ENCODE assay signal across 8 mouse cellular contexts in genomic region chr9:53383951-53384866, GRCm38 (mm10). TPM values are rescaled to one million over a fixed set of nuclear protein-coding genes. Genes with fewer than 3 reads are reported as not detected.
DNase-seq lines count a peak whose midpoint lies in the region; ATAC-seq and TF ChIP-seq lines count a peak whose summit lies in the region.

Gene Kdelc2, plus strand, starts transcription at chr9:53384025.

- no peaks in the 10 kb centered on the region for H3K9me3 ChIP-seq in hindbrain, embryonic 16.5 days (ENCODE audit: control insufficient read depth, low read length)

- peak; percentile 97 for ATAC-seq in hindbrain, embryonic 16.5 days

- no peaks in the 10 kb centered on the region for H3K36me3 ChIP-seq in hindbrain, embryonic 16.5 days (ENCODE audit: control insufficient read depth, insufficient read depth, low read length)

- DNase-seq in ZHBTc4 (ENCODE audit: low read depth, low spot score) = peak; percentile 95
- peak; percentile 53 to 58 for DNase-seq in cerebellum, postnatal 36 days
- peak; percentile 80 for DNase-seq in gastrocnemius, adult 2 months
- peak; percentile 64 to 80 for DNase-seq in left cerebral cortex, adult 18-20 months (ENCODE audit: low spot score in 2 of 2)
- peak; percentile 85 to 92 for DNase-seq in lung, postnatal 4 days
- DNase-seq in retina, postnatal 1 day = peak; percentile 92
- peak; percentile 91 for DNase-seq in yolk sac, embryonic 10.5 days (ENCODE audit: low spot score)

- peak within 1 kb of the TSS; percentile 98 for H3K4me2 ChIP-seq in hindbrain, embryonic 16.5 days (ENCODE audit: low read length)

- peak; percentile 22; the same call in 1 of the 2 replicates for TF ChIP-seq CTCF in gastrocnemius, adult 2 months (IDR thresholded peaks at IDR 0.05)

- no peaks in the 10 kb centered on the region for H3K27me3 ChIP-seq in hindbrain, embryonic 16.5 days (replicated peaks; ENCODE audit: control insufficient read depth, insufficient read depth, low read length)

- H3K4me1 ChIP-seq in hindbrain, embryonic 16.5 days (ENCODE audit: control insufficient read depth, insufficient read depth, low read depth, low read length) = peaks cover 5% of the 10 kb centered on the region

- intact Hi-C loops in gastrocnemius, adult 2 months (cut with DNase I) = no loop called here

- peak within 1 kb of the TSS; percentile 89 for H3K9ac ChIP-seq in hindbrain, embryonic 16.5 days (ENCODE audit: low read depth, low read length)

- under 1% methylated on average over 59 of the region's 75 CpGs for WGBS in hindbrain, embryonic 16.5 days

- H3K4me3 ChIP-seq in gastrocnemius, adult 2 months = peak within 1 kb of the TSS; percentile 96
- peak within 1 kb of the TSS; percentile 84 for H3K4me3 ChIP-seq in hindbrain, embryonic 16.5 days (ENCODE audit: low read length)

- H3K27ac ChIP-seq in gastrocnemius, adult 2 months = peak within 1 kb of the TSS; percentile 91
- peak within 1 kb of the TSS; percentile 92 for H3K27ac ChIP-seq in hindbrain, embryonic 16.5 days (ENCODE audit: low read depth, low read length)

RNA-seq across cellular contexts. Expression of gene Kdelc2, which starts in this region (rescaled TPM):
- total RNA-seq in gastrocnemius, adult 2 months (2021) = 1 to 10 TPM; 4.2 to 5.4 TPM
- polyA plus RNA-seq in hindbrain, embryonic 16.5 days (2015; fragmentation: Nextera tagmentation; extraction: Ambion mirVana) = 7.2 and 8.7 TPM in 2 replicates
- 1 to 10 TPM; 6.0 to 6.9 TPM for total RNA-seq in left cerebral cortex, adult 18-20 months (2021)

Comparison
In these comparisons a context has a peak if more than half of its experiments do, and no peak if none do; other contexts are left out.
1. Peak in every context shown above with its lines: DNase-seq, ATAC-seq, H3K4me3 ChIP-seq and H3K27ac ChIP-seq.